Mouse (Mus musculus): ENCODE data around the gene Cryab. TPM values are rescaled to one million over a fixed set of nuclear protein-coding genes. Genes with fewer than 3 reads are reported as not detected.

The Cryab gene
- 198 and 233 TPM in 2 replicates for polyA plus RNA-seq (2015; fragmentation: Nextera tagmentation; extraction: Ambion mirVana)

GRCm38 (mm10) chr9:50751323-50751722, at the start of gene Cryab:
Cryab (plus strand) TSS chr9:50751325.
- no peaks in the 10 kb centered on the region for H3K27me3 ChIP-seq (ENCODE audit: insufficient read depth, low read length)
- no peak within 1 kb of the TSS for H3K4me3 ChIP-seq (replicated peaks; ENCODE audit: low read depth, low read length)
- H3K4me2 ChIP-seq (ENCODE audit: low read length), result peak within 1 kb of the TSS; percentile 35
- H3K9me3 ChIP-seq (replicated peaks; ENCODE audit: low read length), result no peaks in the 10 kb centered on the region
- H3K9ac ChIP-seq (ENCODE audit: low read depth, low read length), result 0 out of 2 replicates have a peak within 1 kb of the TSS, but pooled peaks have one; percentile 13
- ATAC-seq (replicated peaks; ENCODE audit: low FRiP score, low read depth), result no peak
- no peaks in the 10 kb centered on the region for H3K36me3 ChIP-seq (ENCODE audit: insufficient read depth, low read length)
- DNase-seq (ENCODE audit: low spot score), result no peak
- 75% methylated on average over 22 of the region's 22 CpGs for WGBS
- H3K4me1 ChIP-seq (replicated peaks; ENCODE audit: insufficient read depth, low read length), result peaks cover 17% of the 10 kb centered on the region
- H3K27ac ChIP-seq, result peak within 1 kb of the TSS; percentile 86
- TF ChIP-seq CTCF (IDR thresholded peaks at IDR 0.05; ENCODE audit: low read depth), result no peak

- no peak overlapping the region for H3K4me3 ChIP-seq (replicated peaks; ENCODE audit: low read depth, low read length)
- H3K27ac ChIP-seq, result no peak overlapping the region
- no peaks in the 10 kb centered on the region for H3K9me3 ChIP-seq (replicated peaks; ENCODE audit: low read length)
- H3K4me1 ChIP-seq (replicated peaks; ENCODE audit: insufficient read depth, low read length), result no peaks in the 10 kb centered on the region
- 57% methylated on average over 6 of the region's 6 CpGs for WGBS
- H3K27me3 ChIP-seq (ENCODE audit: insufficient read depth, low read length), result no peaks in the 10 kb centered on the region
- no peak overlapping the region for H3K9ac ChIP-seq (ENCODE audit: low read depth, low read length)
- no peak for DNase-seq (ENCODE audit: low spot score)
- no peak for ATAC-seq (replicated peaks; ENCODE audit: low FRiP score, low read depth)
- TF ChIP-seq CTCF (IDR thresholded peaks at IDR 0.05; ENCODE audit: low read depth), result no peak
- H3K4me2 ChIP-seq (ENCODE audit: low read length), result no peak overlapping the region
- no peaks in the 10 kb centered on the region for H3K36me3 ChIP-seq (ENCODE audit: insufficient read depth, low read length)
These were observed 46.2 kb upstream of the Cryab start for GRCm38 (mm10) chr9:50704907-50705306.

- no peaks in the 10 kb centered on the region for H3K9me3 ChIP-seq (replicated peaks; ENCODE audit: low read length)
- no peak overlapping the region for H3K27ac ChIP-seq
- peak; percentile 75 for TF ChIP-seq CTCF (IDR thresholded peaks at IDR 0.05; ENCODE audit: low read depth)
- H3K4me3 ChIP-seq (replicated peaks; ENCODE audit: low read depth, low read length), result no peak overlapping the region
- peak; percentile 32 for DNase-seq (ENCODE audit: low spot score)
- ATAC-seq (replicated peaks; ENCODE audit: low FRiP score, low read depth), result no peak
- H3K27me3 ChIP-seq (ENCODE audit: insufficient read depth, low read length), result no peaks in the 10 kb centered on the region
- H3K36me3 ChIP-seq (ENCODE audit: insufficient read depth, low read length), result no peaks in the 10 kb centered on the region
- no peak overlapping the region for H3K4me2 ChIP-seq (ENCODE audit: low read length)
- no peak overlapping the region for H3K9ac ChIP-seq (ENCODE audit: low read depth, low read length)
- no peaks in the 10 kb centered on the region for H3K4me1 ChIP-seq (replicated peaks; ENCODE audit: insufficient read depth, low read length)
- 34% methylated on average over 2 of the region's 2 CpGs for WGBS
These were observed 42.0 kb upstream of the Cryab start for GRCm38 (mm10) chr9:50709108-50709507.

- H3K4me1 ChIP-seq (replicated peaks; ENCODE audit: insufficient read depth, low read length), result no peaks in the 10 kb centered on the region
- no peak overlapping the region for H3K27ac ChIP-seq
- ATAC-seq (replicated peaks; ENCODE audit: low FRiP score, low read depth) (no peak), DNase-seq (ENCODE audit: low spot score) (no peak)
- H3K9me3 ChIP-seq (replicated peaks; ENCODE audit: low read length), result no peaks in the 10 kb centered on the region
- H3K4me2 ChIP-seq (ENCODE audit: low read length), result no peak overlapping the region
- WGBS, result 83% methylated on average over 4 of the region's 4 CpGs
- no peaks in the 10 kb centered on the region for H3K36me3 ChIP-seq (ENCODE audit: insufficient read depth, low read length)
- H3K4me3 ChIP-seq (replicated peaks; ENCODE audit: low read depth, low read length), result no peak overlapping the region
- no peak for TF ChIP-seq CTCF (IDR thresholded peaks at IDR 0.05; ENCODE audit: low read depth)
- H3K9ac ChIP-seq (ENCODE audit: low read depth, low read length), result no peak overlapping the region
- H3K27me3 ChIP-seq (ENCODE audit: insufficient read depth, low read length), result no peaks in the 10 kb centered on the region
These were observed 39.8 kb upstream of the Cryab start for GRCm38 (mm10) chr9:50711337-50711736.

- Histone ChIP-seq H3K27me3 (ENCODE audit: insufficient read depth, low read length) (no peaks in the 10 kb centered on the region), H3K27ac (no peak overlapping the region), H3K36me3 (ENCODE audit: insufficient read depth, low read length) (no peaks in the 10 kb centered on the region), H3K4me2 (ENCODE audit: low read length) (no peak overlapping the region), H3K4me3 (replicated peaks; ENCODE audit: low read depth, low read length) (no peak overlapping the region), H3K4me1 (replicated peaks; ENCODE audit: insufficient read depth, low read length) (no peaks in the 10 kb centered on the region), H3K9me3 (replicated peaks; ENCODE audit: low read length) (no peaks in the 10 kb centered on the region), H3K9ac (ENCODE audit: low read depth, low read length) (no peak overlapping the region)
- WGBS, result 22% methylated on average over 4 of the region's 4 CpGs
- ATAC-seq (replicated peaks; ENCODE audit: low FRiP score, low read depth) (no peak), DNase-seq (ENCODE audit: low spot score) (no peak)
- TF ChIP-seq CTCF (IDR thresholded peaks at IDR 0.05; ENCODE audit: low read depth), result no peak
These were observed 36.9 kb upstream of the Cryab start for GRCm38 (mm10) chr9:50714188-50714587.

GRCm38 (mm10) chr9:50718878-50719277, 32.2 kb upstream of the Cryab start:
- H3K4me3 ChIP-seq (replicated peaks; ENCODE audit: low read depth, low read length), result no peak overlapping the region
- no peak overlapping the region for H3K27ac ChIP-seq
- H3K9me3 ChIP-seq (replicated peaks; ENCODE audit: low read length), result no peaks in the 10 kb centered on the region
- H3K9ac ChIP-seq (ENCODE audit: low read depth, low read length), result no peak overlapping the region
- 59% methylated on average over 4 of the region's 4 CpGs for WGBS
- no peaks in the 10 kb centered on the region for H3K4me1 ChIP-seq (replicated peaks; ENCODE audit: insufficient read depth, low read length)
- ATAC-seq (replicated peaks; ENCODE audit: low FRiP score, low read depth), result no peak
- no peaks in the 10 kb centered on the region for H3K27me3 ChIP-seq (ENCODE audit: insufficient read depth, low read length)
- DNase-seq (ENCODE audit: low spot score), result no peak
- H3K4me2 ChIP-seq (ENCODE audit: low read length), result no peak overlapping the region
- H3K36me3 ChIP-seq (ENCODE audit: insufficient read depth, low read length), result no peaks in the 10 kb centered on the region
- TF ChIP-seq CTCF (IDR thresholded peaks at IDR 0.05; ENCODE audit: low read depth), result no peak

- TF ChIP-seq CTCF (IDR thresholded peaks at IDR 0.05; ENCODE audit: low read depth), result no peak
- no peaks in the 10 kb centered on the region for H3K9me3 ChIP-seq (replicated peaks; ENCODE audit: low read length)
- 17% methylated on average over 12 of the region's 12 CpGs for WGBS
- H3K27me3 ChIP-seq (ENCODE audit: insufficient read depth, low read length), result no peaks in the 10 kb centered on the region
- H3K27ac ChIP-seq, result no peak overlapping the region
- H3K4me1 ChIP-seq (replicated peaks; ENCODE audit: insufficient read depth, low read length), result 0 out of 2 replicates have a peak, but pooled peaks cover 3% of the 10 kb centered on the region
- no peaks in the 10 kb centered on the region for H3K36me3 ChIP-seq (ENCODE audit: insufficient read depth, low read length)
- no peak overlapping the region for H3K9ac ChIP-seq (ENCODE audit: low read depth, low read length)
- DNase-seq (ENCODE audit: low spot score), result peak; percentile 26
- ATAC-seq (replicated peaks; ENCODE audit: low FRiP score, low read depth), result no peak
- H3K4me2 ChIP-seq (ENCODE audit: low read length), result no peak overlapping the region
- H3K4me3 ChIP-seq (replicated peaks; ENCODE audit: low read depth, low read length), result no peak overlapping the region
These were observed 30.1 kb upstream of the Cryab start for GRCm38 (mm10) chr9:50721061-50721460.
